Mouse (Mus musculus): ENCODE data around the gene Aaed1. TPM values are rescaled to one million over a fixed set of nuclear protein-coding genes. Genes with fewer than 3 reads are reported as not detected.

Aaed1 gene
- total RNA-seq, 2 experiments from 2014 or later, result 17.8 to 19.0 TPM

GRCm38 (mm10) chr13:64252147-64252546 lies 60.4 kb downstream of the Aaed1 start:
- no peak for DNase-seq (ENCODE audit: low spot score in 2 of 2)

GRCm38 (mm10) chr13:64250363-64250762 lies 62.1 kb downstream of the Aaed1 start:
- DNase-seq (ENCODE audit: low spot score in 2 of 2), result no peak

- peak; percentile 53 to 82 for DNase-seq (ENCODE audit: low spot score in 2 of 2)
Observed at GRCm38 (mm10) chr13:64248775-64249524, 63.6 kb downstream of the Aaed1 start.

- DNase-seq (ENCODE audit: low spot score in 2 of 2), result no peak
Observed at GRCm38 (mm10) chr13:64248161-64248774, 64.2 kb downstream of the Aaed1 start.

- DNase-seq (ENCODE audit: low spot score in 2 of 2), result no peak
Observed at GRCm38 (mm10) chr13:64246106-64246505, 66.4 kb downstream of the Aaed1 start.

- no peak for DNase-seq (ENCODE audit: low spot score in 2 of 2)
Observed at GRCm38 (mm10) chr13:64244685-64245261, 67.7 kb downstream of the Aaed1 start.

- no peak for DNase-seq (ENCODE audit: low spot score in 2 of 2)
Observed at GRCm38 (mm10) chr13:64242721-64243120, 69.8 kb downstream of the Aaed1 start.

GRCm38 (mm10) chr13:64240626-64241025 lies 71.9 kb downstream of the Aaed1 start:
- DNase-seq (ENCODE audit: low spot score in 2 of 2), result no peak

GRCm38 (mm10) chr13:64237681-64238157 lies 74.8 kb downstream of the Aaed1 start:
- no peak for DNase-seq (ENCODE audit: low spot score in 2 of 2)

- no peak for DNase-seq (ENCODE audit: low spot score in 2 of 2)
Observed at GRCm38 (mm10) chr13:64237000-64237680, 75.4 kb downstream of the Aaed1 start.

- no peak for DNase-seq (ENCODE audit: low spot score in 2 of 2)
Observed at GRCm38 (mm10) chr13:64235777-64236176, 76.7 kb downstream of the Aaed1 start.

GRCm38 (mm10) chr13:64235062-64235715 lies 77.3 kb downstream of the Aaed1 start:
- peak in 1 of 2 experiments; percentile 54 for DNase-seq (ENCODE audit: low spot score in 2 of 2)

GRCm38 (mm10) chr13:64233139-64233538 lies 79.4 kb downstream of the Aaed1 start:
- no peak for DNase-seq (ENCODE audit: low spot score in 2 of 2)

GRCm38 (mm10) chr13:64226725-64227124 lies 85.8 kb downstream of the Aaed1 start:
- no peak for DNase-seq (ENCODE audit: low spot score in 2 of 2)

GRCm38 (mm10) chr13:64225738-64226137 lies 86.8 kb downstream of the Aaed1 start:
- DNase-seq (ENCODE audit: low spot score in 2 of 2), result no peak

Other genes starting within 250 kb of the Aaed1 start
- gene Hsd17b3, start 223.5 kb downstream of the Aaed1 start, total RNA-seq (2021), result not detected
- under 1 TPM; 0.56 to 0.64 TPM for gene Slc35d2, start 183.3 kb downstream of the Aaed1 start, total RNA-seq (2021)
- 10 to 100 TPM; 13.8 to 17.4 TPM for gene Zfp367, start 159.5 kb downstream of the Aaed1 start, total RNA-seq (2021)
- gene Habp4, start 150.9 kb downstream of the Aaed1 start, total RNA-seq (2021), result 100 to 1,000 TPM; 154 to 158 TPM
- gene Cdc14b, start 37.4 kb downstream of the Aaed1 start, total RNA-seq (2021), result 10 to 100 TPM; 11.2 to 13.1 TPM
- gene Ctsl, start 58.2 kb upstream of the Aaed1 start, total RNA-seq (2021), result 100 to 1,000 TPM in 1 of 2 experiments, 10 to 100 TPM in 1; 94.1 to 102 TPM
- 10 to 100 TPM; 11.6 to 15.5 TPM for gene Cdk20, start 119.6 kb upstream of the Aaed1 start, total RNA-seq (2021)
- gene Fam240b, start 185.1 kb upstream of the Aaed1 start, total RNA-seq (2021), result not detected